21 mouse cellular contexts compared by ENCODE assay signal in genomic region chr19:37909830-37910261, GRCm38 (mm10).
A peak's percentile ranks its signal among the peaks of the same experiment; 100 is the strongest.
DNase-seq lines count a peak whose midpoint lies in the region; ATAC-seq and TF ChIP-seq lines count a peak whose summit lies in the region.
"Had no signal": no experiment of that assay in that cellular context is flagged by ENCODE, and none has a peak within 500 bp of the region (broad histone marks: within the 10 kb centered on the region; RNA-seq: fewer than 3 reads in every experiment).

No protein-coding gene starts in this region.

- H3K9ac ChIP-seq in forebrain, embryonic 14.5 days (ENCODE audit: low read length) = no peak overlapping the region
- no peak overlapping the region for H3K9ac ChIP-seq in forebrain, postnatal 0 days
- H3K9ac ChIP-seq: liver, embryonic 12.5 days; lung, embryonic 15.5 days; midbrain, embryonic 13.5 days had no signal

- no peak overlapping the region for H3ac ChIP-seq in C2C12 (ENCODE audit: control insufficient read depth, insufficient read length, low read depth)

- H3K27me3 ChIP-seq in forebrain, embryonic 14.5 days (replicated peaks; ENCODE audit: control insufficient read depth, insufficient read depth, low read length) = no peaks in the 10 kb centered on the region
- H3K27me3 ChIP-seq in forebrain, embryonic 10.5 days (ENCODE audit: poor library complexity, severe bottlenecking) = peaks cover 19% of the 10 kb centered on the region; the same call in 1 of the 2 replicates
- no peaks in the 10 kb centered on the region for H3K27me3 ChIP-seq in C2C12 (ENCODE audit: control insufficient read depth, insufficient read depth, insufficient read length)
- no peaks in the 10 kb centered on the region for H3K27me3 ChIP-seq in forebrain, postnatal 0 days (ENCODE audit: insufficient read depth, low read length)
- H3K27me3 ChIP-seq: liver, embryonic 12.5 days; lung, embryonic 15.5 days; Patski had no signal

- DNase-seq in forebrain, embryonic 14.5 days (ENCODE audit: low spot score) = peak; percentile 53
- DNase-seq in forebrain, embryonic 10.5 days (ENCODE audit: extremely low spot score, low spot score) = no peak
- peak; percentile 22 to 24 for DNase-seq in layer of hippocampus, postnatal 10 days (ENCODE audit: low spot score in 2 of 2)
- no peak for DNase-seq in layer of hippocampus, adult 18-20 months (ENCODE audit: low spot score in 2 of 2)
- DNase-seq in forebrain, postnatal 0 days = peak; percentile 31
- no peak for DNase-seq in heart, postnatal 36 days
- DNase-seq in embryo, embryonic 10 days (ENCODE audit: low spot score) = no peak
- DNase-seq: adrenal gland, postnatal 36 days; cerebellum, postnatal 10 days; gastrocnemius, postnatal 25 days; kidney, adult 9 months; kidney, postnatal 4 days; thymus, postnatal 25 days had no signal

- no peak overlapping the region for H3K4me3 ChIP-seq in forebrain, embryonic 14.5 days (ENCODE audit: low read depth, low read length)
- no peak overlapping the region for H3K4me3 ChIP-seq in forebrain, embryonic 10.5 days
- H3K4me3 ChIP-seq in C2C12 (ENCODE audit: insufficient read depth, poor library complexity, severe bottlenecking) = no peak overlapping the region
- no peak overlapping the region for H3K4me3 ChIP-seq in forebrain, postnatal 0 days (ENCODE audit: low read depth, low read length)
- H3K4me3 ChIP-seq: limb, embryonic 10.5 days; liver, embryonic 12.5 days; lung, embryonic 15.5 days; midbrain, embryonic 13.5 days had no signal

- no peaks in the 10 kb centered on the region for H3K4me1 ChIP-seq in forebrain, embryonic 14.5 days (ENCODE audit: control insufficient read depth, insufficient read depth, low read length)
- H3K4me1 ChIP-seq in forebrain, embryonic 10.5 days = peaks cover 24% of the 10 kb centered on the region
- H3K4me1 ChIP-seq in forebrain, postnatal 0 days (ENCODE audit: insufficient read depth) = peaks cover 15% of the 10 kb centered on the region; the same call in 1 of the 2 replicates
- H3K4me1 ChIP-seq: lung, embryonic 15.5 days; midbrain, embryonic 13.5 days had no signal

- H3K27ac ChIP-seq in forebrain, embryonic 14.5 days (ENCODE audit: low read depth, low read length) = no peak overlapping the region
- no peak overlapping the region for H3K27ac ChIP-seq in forebrain, embryonic 10.5 days
- H3K27ac ChIP-seq in forebrain, postnatal 0 days (ENCODE audit: low read depth, low read length) = no peak overlapping the region
- H3K27ac ChIP-seq: limb, embryonic 10.5 days; liver, embryonic 12.5 days; lung, embryonic 15.5 days; macrophage; midbrain, embryonic 13.5 days had no signal

- intact Hi-C loops in heart, postnatal 36 days (cut with DNase I) = no loop called here

- H3K4me2 ChIP-seq in forebrain, embryonic 14.5 days (ENCODE audit: low read length) = no peak overlapping the region
- H3K4me2 ChIP-seq in forebrain, postnatal 0 days (ENCODE audit: low read depth) = no peak overlapping the region
- H3K4me2 ChIP-seq: liver, embryonic 12.5 days; lung, embryonic 15.5 days; midbrain, embryonic 13.5 days had no signal

- no peaks in the 10 kb centered on the region for H3K79me3 ChIP-seq in C2C12 (ENCODE audit: low read depth)

- H3K9me3 ChIP-seq in forebrain, embryonic 14.5 days (replicated peaks; ENCODE audit: control insufficient read depth, low read length) = no peaks in the 10 kb centered on the region
- no peaks in the 10 kb centered on the region for H3K9me3 ChIP-seq in forebrain, embryonic 10.5 days
- no peaks in the 10 kb centered on the region for H3K9me3 ChIP-seq in forebrain, postnatal 0 days (ENCODE audit: low read length)
- H3K9me3 ChIP-seq: limb, embryonic 10.5 days; liver, embryonic 12.5 days; lung, embryonic 15.5 days; midbrain, embryonic 13.5 days had no signal

- H3K36me3 ChIP-seq in forebrain, embryonic 14.5 days (ENCODE audit: control insufficient read depth, insufficient read depth, low read length) = no peaks in the 10 kb centered on the region
- H3K36me3 ChIP-seq in forebrain, embryonic 10.5 days (replicated peaks) = no peaks in the 10 kb centered on the region
- H3K36me3 ChIP-seq in C2C12 (ENCODE audit: control insufficient read depth, insufficient read depth) = peaks cover 83% of the 10 kb centered on the region
- no peaks in the 10 kb centered on the region for H3K36me3 ChIP-seq in forebrain, postnatal 0 days (ENCODE audit: insufficient read depth)
- H3K36me3 ChIP-seq: limb, embryonic 10.5 days; liver, embryonic 12.5 days; lung, embryonic 15.5 days; midbrain, embryonic 13.5 days had no signal

- H3K79me2 ChIP-seq in C2C12 (ENCODE audit: control insufficient read depth, insufficient read depth) = no peaks in the 10 kb centered on the region

- peak; percentile 67 for ATAC-seq in forebrain, embryonic 14.5 days
- peak; percentile 67; the same call in 1 of the 2 replicates for ATAC-seq in forebrain, postnatal 0 days
- ATAC-seq: activated CD4-positive, CD25-positive, alpha-beta regulatory T cell, adult 4 months; liver, embryonic 12.5 days; midbrain, embryonic 13.5 days; Patski had no signal

- 34% methylated on average over 5 of the region's 5 CpGs for WGBS in forebrain, embryonic 14.5 days
- WGBS in forebrain, embryonic 10.5 days = 78% methylated on average over 5 of the region's 5 CpGs
- 28% methylated on average over 5 of the region's 5 CpGs for WGBS in forebrain, postnatal 0 days

- TF ChIP-seq CTCF in C2C12 (IDR thresholded peaks at IDR 0.05; ENCODE audit: control insufficient read depth, insufficient read depth, insufficient read length) = no peak
- no peak for TF ChIP-seq CTCF in forebrain, postnatal 0 days (IDR thresholded peaks at IDR 0.05; ENCODE audit: low read depth)

TF ChIP-seq in C2C12, 6 proteins besides CTCF, POLR2A, EP300 and RAD21:
- TF ChIP-seq MAX (IDR thresholded peaks at IDR 0.05) (no peak), USF1 (IDR thresholded peaks at IDR 0.05; ENCODE audit: low read depth) (no peak), CEBPB (IDR thresholded peaks at IDR 0.05; ENCODE audit: low read depth) (no peak), FOSL1 (IDR thresholded peaks at IDR 0.05; ENCODE audit: insufficient read depth, low read length, poor library complexity, severe bottlenecking) (no peak), MYOD1 (IDR thresholded peaks at IDR 0.05; ENCODE audit: control insufficient read depth, insufficient read length, low read depth) (peak; percentile 75), MYOG (IDR thresholded peaks at IDR 0.05; ENCODE audit: control insufficient read depth, extremely low read depth, insufficient read length) (no peak)

Comparison
In these comparisons a context has a peak if more than half of its experiments do, and no peak if none do; other contexts are left out.
1. DNase-seq: peak in forebrain, embryonic 14.5 days (single experiment), layer of hippocampus, postnatal 10 days (2 of 2) and forebrain, postnatal 0 days (single experiment); none in forebrain, embryonic 10.5 days (single experiment), layer of hippocampus, adult 18-20 months (0 of 2), heart, postnatal 36 days (0 of 2) and embryo, embryonic 10 days (single experiment).